Mouse (Mus musculus) cerebellum, adult 9-11 months (tissue): Measurements from ENCODE around the gene Ptpn20.

Source experiments
- DNase-seq: peaks from one replicate; pipeline ENCODE4 v3.0.0; 2022

Gene Ptpn20

DNA sequence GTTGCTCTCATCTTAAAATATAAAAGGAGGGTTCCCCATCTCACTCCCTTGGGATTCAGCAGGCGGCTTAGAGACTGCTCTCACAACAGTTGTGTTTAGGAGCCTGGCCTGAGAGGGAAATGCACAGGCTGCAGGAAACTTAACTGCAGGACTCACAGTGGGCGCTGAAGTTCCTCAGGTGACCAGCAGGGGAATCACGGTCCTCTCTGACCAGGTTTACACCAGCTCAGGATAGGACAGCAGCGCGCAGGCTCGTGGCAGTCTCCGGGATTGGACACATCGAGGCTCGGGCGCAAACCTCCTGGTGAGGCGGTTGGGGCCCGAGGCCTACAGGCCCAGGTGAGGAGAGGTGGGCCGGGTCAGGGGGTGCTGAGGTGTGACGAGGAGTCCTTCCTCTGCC lies at the start of gene Ptpn20:
TSS of gene Ptpn20 (plus strand) at position 257 of the 400 bp plus-strand sequence.
- no peak for DNase-seq

DNA sequence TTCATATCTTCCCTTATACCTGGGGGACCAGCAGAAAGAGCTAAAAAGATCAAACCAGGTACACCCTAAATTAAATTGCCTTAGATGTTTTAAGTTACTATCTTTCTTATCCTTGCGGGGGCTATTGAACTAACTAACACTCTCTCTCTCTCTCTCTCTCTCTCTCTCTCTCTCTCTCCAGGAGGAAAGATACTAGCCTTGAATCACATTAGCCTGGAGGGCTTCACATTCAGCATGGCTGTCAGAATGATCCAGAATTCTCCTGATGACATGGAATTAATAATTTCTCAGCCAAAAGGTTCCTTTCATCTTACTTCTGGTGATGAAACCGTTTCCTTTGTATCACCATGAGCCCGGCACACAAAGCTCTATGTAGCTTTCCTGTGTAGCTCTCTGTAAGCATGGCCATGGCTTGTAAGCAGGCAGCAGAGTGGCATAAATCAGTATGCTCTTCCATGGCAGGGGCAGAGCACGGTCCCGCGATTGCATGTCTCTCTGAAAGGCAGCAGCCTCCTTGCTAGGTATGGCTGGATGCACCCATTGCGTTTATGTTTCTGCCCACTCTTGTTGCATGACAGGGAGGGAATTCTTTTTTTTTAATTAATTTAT lies 49.3 kb upstream of the Ptpn20 start:
- DNase-seq, result no peak

DNA sequence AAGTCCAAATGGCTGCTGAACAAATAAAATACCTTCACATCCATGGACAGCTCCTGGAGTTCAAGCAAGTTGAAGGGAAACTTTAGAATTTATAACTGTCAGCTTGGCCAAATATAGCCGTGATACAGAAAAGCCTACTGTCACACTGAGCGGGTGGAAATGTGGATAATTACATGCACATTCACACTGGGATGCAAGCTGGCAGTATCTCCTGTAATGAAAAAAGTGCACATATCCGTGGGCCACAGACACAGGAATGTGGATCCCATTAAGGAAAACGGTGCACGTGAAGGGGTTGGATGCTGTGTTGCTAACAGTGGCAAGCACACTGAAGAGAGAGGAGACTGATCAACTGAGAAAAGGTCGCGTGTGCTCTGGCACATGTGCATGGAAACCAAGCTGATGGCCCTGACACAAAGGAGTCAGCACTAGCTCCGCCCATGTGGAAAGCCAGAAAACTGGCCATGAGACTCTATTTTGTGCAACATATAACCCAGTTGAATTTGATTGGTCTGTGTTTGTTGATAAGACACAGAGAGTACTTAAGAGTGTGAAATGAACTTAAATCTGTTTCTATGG lies 43.4 kb upstream of the Ptpn20 start:
- no peak for DNase-seq

GRCm38 (mm10) chr14:33548650-33549049 lies 40.4 kb upstream of the Ptpn20 start:
- no peak for DNase-seq

DNA sequence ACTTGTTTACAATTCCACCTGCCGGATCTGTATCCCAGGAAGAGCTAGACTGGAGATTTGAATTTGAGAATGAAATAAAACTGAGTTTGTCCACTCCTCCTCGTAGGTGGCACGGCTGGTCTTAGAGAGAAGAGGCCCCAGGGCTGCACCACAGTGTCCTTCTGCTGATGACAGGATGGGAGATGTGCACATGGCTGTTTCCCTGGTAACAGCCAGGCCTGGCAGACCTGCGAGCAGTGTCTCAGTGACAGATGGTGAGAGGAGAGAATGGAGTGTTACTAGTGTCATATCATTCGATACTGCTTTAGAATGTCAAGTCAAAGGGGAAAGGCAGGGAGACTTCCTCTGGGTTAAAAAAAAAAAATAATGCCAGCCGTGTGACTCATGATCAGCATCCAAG lies 39.2 kb upstream of the Ptpn20 start:
- DNase-seq, result peak; percentile 78

GRCm38 (mm10) chr14:33570737-33571136 lies 18.3 kb upstream of the Ptpn20 start:
- no peak for DNase-seq

DNA sequence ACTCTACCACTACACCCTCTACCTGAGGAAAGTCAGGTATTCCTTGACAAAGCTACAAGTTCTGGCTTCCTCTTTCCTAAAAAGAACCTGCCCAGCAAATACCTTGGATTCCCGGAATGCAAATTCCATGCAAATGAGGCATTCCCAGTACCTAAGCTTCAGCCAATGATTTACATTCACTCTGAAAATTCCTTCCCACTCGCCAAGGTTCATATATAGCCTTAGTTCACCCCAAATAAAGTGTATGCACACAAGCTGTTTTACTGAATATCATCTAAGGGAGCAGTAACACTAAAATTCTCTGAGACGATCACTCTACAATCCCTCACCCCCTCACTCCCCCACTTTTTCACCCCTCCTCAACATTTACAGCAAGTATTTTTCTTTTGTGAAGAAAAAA lies 15.4 kb upstream of the Ptpn20 start:
- no peak for DNase-seq

DNA sequence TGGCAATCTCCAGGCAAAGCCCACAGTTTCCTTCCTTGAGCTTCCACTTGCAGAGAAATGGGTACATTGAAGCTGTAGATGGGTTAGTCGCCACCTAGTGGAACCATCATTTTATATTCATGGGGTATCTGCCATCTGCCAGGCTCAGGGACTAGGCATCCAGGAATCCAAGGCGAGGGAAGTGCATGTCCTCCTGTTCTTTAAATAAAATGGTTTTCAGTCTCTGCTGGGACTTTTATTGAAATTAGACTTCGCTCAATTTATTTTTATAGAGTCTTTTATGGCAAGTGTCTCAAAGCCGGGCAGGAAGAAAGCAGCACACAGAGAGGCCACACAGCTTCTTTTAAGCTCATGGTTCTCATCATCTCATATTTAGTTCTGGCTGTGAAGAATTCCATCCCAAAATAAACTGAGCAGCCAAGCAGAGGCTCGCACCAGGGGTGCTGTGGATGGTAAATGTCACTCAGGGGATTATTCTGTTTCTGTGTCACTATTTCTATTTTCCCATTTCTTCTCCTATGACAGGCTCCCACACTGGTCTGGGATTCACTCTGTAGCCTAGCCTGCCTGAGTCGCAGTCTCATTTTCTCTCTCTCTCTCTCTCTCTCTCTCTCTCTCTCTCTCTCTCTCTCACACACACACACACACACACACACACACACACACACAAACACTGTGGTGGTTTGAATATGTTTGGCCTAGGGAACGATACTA lies 9.1 kb upstream of the Ptpn20 start:
- no peak for DNase-seq

- no peak for DNase-seq
These were observed 9.5 kb downstream of the Ptpn20 start for GRCm38 (mm10) chr14:33598376-33599130.

DNA sequence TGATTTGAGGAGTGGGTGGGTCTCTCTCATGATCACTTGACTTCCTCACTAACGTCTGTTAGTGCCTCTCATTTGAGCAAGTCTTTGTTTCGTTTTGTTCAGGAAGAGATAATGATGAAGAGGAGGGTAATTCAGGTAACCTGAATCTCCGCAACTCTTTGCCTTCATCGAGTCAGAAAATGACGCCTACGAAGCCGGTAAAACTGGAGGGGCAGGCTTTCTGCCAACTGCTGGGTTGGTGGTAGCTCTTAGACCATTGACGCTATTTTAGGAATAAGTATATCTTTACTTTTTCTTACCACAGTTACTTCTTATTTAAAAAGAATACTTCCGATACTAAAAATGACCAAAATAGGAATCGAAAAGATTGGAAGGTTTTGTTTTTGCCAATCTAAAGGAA lies 18.4 kb downstream of the Ptpn20 start:
- DNase-seq, result no peak

- no peak for DNase-seq
These were observed 36.0 kb downstream of the Ptpn20 start for GRCm38 (mm10) chr14:33625036-33625435.

DNA sequence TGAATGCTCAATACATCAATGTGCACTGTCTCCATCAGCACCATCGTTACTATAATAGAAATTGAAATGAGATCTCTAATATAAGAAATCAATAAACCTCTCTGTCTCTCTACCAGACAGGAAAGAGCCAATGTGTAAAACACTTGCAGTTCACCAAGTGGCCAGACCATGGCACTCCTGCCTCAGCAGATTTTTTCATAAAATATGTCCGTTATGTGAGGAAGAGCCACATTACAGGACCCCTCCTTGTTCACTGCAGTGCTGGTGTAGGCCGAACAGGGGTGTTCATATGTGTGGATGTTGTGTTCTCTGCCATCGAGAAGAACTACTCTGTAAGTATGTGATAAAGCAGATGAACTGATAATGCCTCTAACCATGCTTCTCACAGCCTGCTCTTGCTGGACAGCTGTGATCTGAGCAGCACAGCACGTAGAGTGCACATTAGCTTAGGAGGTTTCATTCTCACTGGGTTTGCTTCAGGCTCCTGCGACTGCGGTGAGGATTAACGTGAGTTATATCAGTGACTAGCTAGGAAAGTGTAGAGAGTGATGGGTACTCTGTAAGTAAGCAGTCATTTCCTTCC lies 43.9 kb downstream of the Ptpn20 start:
- peak; percentile 4 for DNase-seq

- DNase-seq, result no peak
These were observed 45.3 kb downstream of the Ptpn20 start for GRCm38 (mm10) chr14:33634354-33634753.

- no peak for DNase-seq
These were observed 45.8 kb downstream of the Ptpn20 start for GRCm38 (mm10) chr14:33634774-33635173.

- no peak for DNase-seq
These were observed 50.4 kb downstream of the Ptpn20 start for GRCm38 (mm10) chr14:33639357-33639756.

- DNase-seq, result no peak
These were observed 61.7 kb downstream of the Ptpn20 start for GRCm38 (mm10) chr14:33650721-33651120.

GRCm38 (mm10) chr14:33657471-33657901 lies 68.5 kb downstream of the Ptpn20 start:
- DNase-seq, result no peak

GRCm38 (mm10) chr14:33658331-33658730 lies 69.3 kb downstream of the Ptpn20 start:
- DNase-seq, result no peak

DNA sequence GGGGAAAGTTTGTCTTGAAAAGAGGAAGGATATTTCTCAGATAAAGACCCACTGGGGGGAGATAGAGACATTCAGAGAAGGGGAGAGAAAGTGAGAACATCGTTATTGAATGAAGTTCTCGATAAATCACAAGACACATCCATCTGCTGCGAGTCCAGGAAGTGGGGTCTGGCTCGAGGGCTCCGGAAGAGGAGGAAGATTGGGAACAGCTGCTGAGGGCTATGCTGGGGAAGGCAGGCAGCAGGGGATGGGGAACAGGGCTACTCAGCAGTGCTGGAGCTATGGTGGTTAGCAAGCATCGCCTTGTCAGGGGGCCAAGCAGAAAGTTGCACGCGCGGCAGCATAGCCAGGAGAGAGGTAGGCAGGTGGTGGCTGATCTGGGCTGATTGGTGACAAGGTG lies 73.1 kb downstream of the Ptpn20 start:
- no peak for DNase-seq

DNA sequence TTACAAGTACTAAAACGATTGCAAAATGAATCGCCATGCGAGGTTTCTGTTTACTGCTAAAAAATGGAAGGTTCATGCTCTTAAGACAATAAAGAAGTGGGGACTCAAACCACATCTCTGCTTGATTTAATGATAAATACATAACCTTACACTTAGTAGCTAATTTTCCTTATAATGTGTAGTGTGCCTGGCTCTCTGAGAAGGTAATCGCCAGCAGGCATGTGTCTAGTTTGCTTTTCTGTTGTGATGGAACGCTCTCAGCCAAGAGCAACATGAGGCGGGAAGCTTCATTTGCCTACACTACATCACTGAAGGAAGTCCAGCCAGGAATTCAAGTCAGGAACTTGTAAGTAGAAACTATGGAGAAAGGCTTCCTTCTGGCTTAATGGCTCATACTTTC lies 77.3 kb downstream of the Ptpn20 start:
- DNase-seq, result no peak

GRCm38 (mm10) chr14:33669891-33670290 lies 80.9 kb downstream of the Ptpn20 start:
- no peak for DNase-seq

GRCm38 (mm10) chr14:33673350-33674087 lies 84.5 kb downstream of the Ptpn20 start:
- DNase-seq, result peak; percentile 21
